In genomic region chr15:29104541-29104940, GRCm38 (mm10) we compare ENCODE assay signal across 19 mouse cellular contexts.
DNase-seq lines count a peak whose midpoint lies in the region; ATAC-seq and TF ChIP-seq lines count a peak whose summit lies in the region.
"Had no signal": no experiment of that assay in that cellular context is flagged by ENCODE, and none has a peak within 500 bp of the region (broad histone marks: within the 10 kb centered on the region; RNA-seq: fewer than 3 reads in every experiment).

No protein-coding gene starts in this region.

- no peaks in the 10 kb centered on the region for H3K9me3 ChIP-seq in forebrain, postnatal 0 days (ENCODE audit: low read length)
- no peaks in the 10 kb centered on the region for H3K9me3 ChIP-seq in forebrain, embryonic 12.5 days
- H3K9me3 ChIP-seq in lung, embryonic 16.5 days (ENCODE audit: control insufficient read depth, low read length) = no peaks in the 10 kb centered on the region
- H3K9me3 ChIP-seq: heart, embryonic 10.5 days; limb, embryonic 13.5 days had no signal

- no peak overlapping the region for H3K4me2 ChIP-seq in forebrain, postnatal 0 days (ENCODE audit: low read depth)
- H3K4me2 ChIP-seq in forebrain, embryonic 12.5 days = no peak overlapping the region
- H3K4me2 ChIP-seq in lung, embryonic 16.5 days (ENCODE audit: low read depth, low read length) = no peak overlapping the region
- H3K4me2 ChIP-seq: limb, embryonic 13.5 days had no signal

- no peaks in the 10 kb centered on the region for H3K36me3 ChIP-seq in forebrain, postnatal 0 days (ENCODE audit: insufficient read depth)
- H3K36me3 ChIP-seq in forebrain, embryonic 12.5 days (replicated peaks) = no peaks in the 10 kb centered on the region
- H3K36me3 ChIP-seq in lung, embryonic 16.5 days (ENCODE audit: control insufficient read depth, insufficient read depth, low read length) = no peaks in the 10 kb centered on the region
- H3K36me3 ChIP-seq: heart, embryonic 10.5 days; limb, embryonic 13.5 days had no signal

- no peak overlapping the region for H3K9ac ChIP-seq in forebrain, postnatal 0 days
- no peak overlapping the region for H3K9ac ChIP-seq in forebrain, embryonic 12.5 days
- H3K9ac ChIP-seq in lung, embryonic 16.5 days (ENCODE audit: low read length) = no peak overlapping the region
- H3K9ac ChIP-seq: limb, embryonic 13.5 days; liver, embryonic 14.5 days had no signal

- no peak overlapping the region for H3K4me3 ChIP-seq in forebrain, postnatal 0 days (ENCODE audit: low read depth, low read length)
- no peak overlapping the region for H3K4me3 ChIP-seq in forebrain, embryonic 12.5 days (replicated peaks)
- H3K4me3 ChIP-seq in lung, embryonic 16.5 days (ENCODE audit: low read length) = no peak overlapping the region
- no peak overlapping the region for H3K4me3 ChIP-seq in lung, adult 2 months (replicated peaks; ENCODE audit: extremely low read depth, low read depth, low read length)
- H3K4me3 ChIP-seq: heart, embryonic 10.5 days; layer of hippocampus, adult 2 months; limb, embryonic 13.5 days had no signal

- WGBS in forebrain, postnatal 0 days = 76% methylated on average over 1 of the region's 1 CpGs
- WGBS in forebrain, embryonic 12.5 days = 94% methylated on average over 1 of the region's 1 CpGs
- 52% methylated on average over 1 of the region's 1 CpGs for WGBS in lung, embryonic 16.5 days
- WGBS in lung, adult 2 months = 34% methylated on average over 1 of the region's 1 CpGs

- H3K4me1 ChIP-seq in forebrain, postnatal 0 days (ENCODE audit: insufficient read depth) = no peaks in the 10 kb centered on the region
- H3K4me1 ChIP-seq in forebrain, embryonic 12.5 days = no peaks in the 10 kb centered on the region
- H3K4me1 ChIP-seq in lung, embryonic 16.5 days (replicated peaks; ENCODE audit: control insufficient read depth, insufficient read depth, low read length) = no peaks in the 10 kb centered on the region
- no peaks in the 10 kb centered on the region for H3K4me1 ChIP-seq in lung, adult 2 months (ENCODE audit: control insufficient read depth, insufficient read depth, low read length)
- H3K4me1 ChIP-seq: heart, embryonic 10.5 days; limb, embryonic 13.5 days had no signal

- no peak for TF ChIP-seq CTCF in forebrain, postnatal 0 days (IDR thresholded peaks at IDR 0.05; ENCODE audit: low read depth)
- no peak for TF ChIP-seq CTCF in lung, adult 2 months (IDR thresholded peaks at IDR 0.05; ENCODE audit: insufficient read depth, low read length)

- intact Hi-C loops in gastrocnemius, postnatal 36 days (cut with DNase I) = no loop called here

- H3K27me3 ChIP-seq in forebrain, postnatal 0 days (ENCODE audit: insufficient read depth, low read length) = no peaks in the 10 kb centered on the region
- no peaks in the 10 kb centered on the region for H3K27me3 ChIP-seq in forebrain, embryonic 12.5 days
- H3K27me3 ChIP-seq in lung, embryonic 16.5 days (ENCODE audit: control insufficient read depth, insufficient read depth, low read depth, low read length) = no peaks in the 10 kb centered on the region
- H3K27me3 ChIP-seq: limb, embryonic 13.5 days had no signal

- peak; percentile 91 for ATAC-seq in cerebellum, adult (ENCODE audit: insufficient number of reproducible peaks, low FRiP score, low TSS enrichment)
- ATAC-seq in forebrain, postnatal 0 days = peak; percentile 82
- no peak for ATAC-seq in forebrain, embryonic 12.5 days (ENCODE audit: low FRiP score)
- ATAC-seq in lung, embryonic 16.5 days (ENCODE audit: low read depth) = peak; percentile 92

- H3K27ac ChIP-seq in forebrain, postnatal 0 days (ENCODE audit: low read depth, low read length) = no peak overlapping the region
- no peak overlapping the region for H3K27ac ChIP-seq in forebrain, embryonic 12.5 days
- peak overlapping the region; percentile 22; the same call in 1 of the 2 replicates for H3K27ac ChIP-seq in lung, embryonic 16.5 days (ENCODE audit: low read length)
- H3K27ac ChIP-seq: heart, embryonic 10.5 days; layer of hippocampus, adult 2 months; limb, embryonic 13.5 days; liver, embryonic 14.5 days had no signal

- DNase-seq in cerebellum, adult 8-10 months = no peak
- DNase-seq in forebrain, postnatal 0 days = peak; percentile 49
- DNase-seq in lung, adult 2 months = no peak
- DNase-seq in cerebellum, adult 9-11 months = peak; percentile 11
- DNase-seq in gastrocnemius, postnatal 36 days = no peak
- DNase-seq: adrenal gland, adult 2 months; embryo, embryonic 11 days; kidney, adult 2 months; kidney, postnatal 14 days; layer of hippocampus, postnatal 36 days; midbrain, embryonic 14.5 days; right cerebral cortex, postnatal 25 days had no signal

- no peak for TF ChIP-seq POLR2A in lung, adult 2 months (IDR thresholded peaks at IDR 0.05; ENCODE audit: borderline replicate concordance, extremely low read depth, low read depth, low read length)

Comparison
In these comparisons a context has a peak if more than half of its experiments do, and no peak if none do; other contexts are left out.
1. DNase-seq: peak in forebrain, postnatal 0 days (single experiment) and cerebellum, adult 9-11 months (single experiment); none in cerebellum, adult 8-10 months (single experiment), lung, adult 2 months (single experiment) and gastrocnemius, postnatal 36 days (0 of 2).